Mouse (Mus musculus) adrenal gland, postnatal 4 days (tissue): ENCODE measurements around the gene Gm44502. TPM values are rescaled to one million over a fixed set of nuclear protein-coding genes. Genes with fewer than 3 reads are reported as not detected.
A peak's percentile ranks its signal among the peaks of the same experiment; 100 is the strongest.

ENCODE experiments used
- DNase-seq, 2 experiments: peaks; one replicate each; pipeline ENCODE4 v3.0.0; 2021 to 2022; ENCODE audit warnings: low spot score in 2 of 2, mixed read lengths in 2 of 2
- long read RNA-seq, 2 experiments: library from polyadenylated mRNA; stranded (forward); transcript quantifications; one replicate each; pipeline ENCODE4 v2.0.0; 2021
- total RNA-seq, 2 experiments: library from RNA; stranded (reverse); gene quantifications; 2 replicates each; pipeline ENCODE4 v1.2.3; 2021

The Gm44502 gene
- total RNA-seq = 1 to 10 TPM in 1 of 2 experiments, under 1 TPM in 1; 0.84 to 1.9 TPM
- long read RNA-seq, experiment 1, partial matches to known transcripts = 5 of 5 reads
- long read RNA-seq, experiment 1, other reads (novel, unspliced or antisense) = 0 of 5 reads
- long read RNA-seq, experiment 2, partial matches to known transcripts = 0 of 1 reads
- long read RNA-seq, experiment 2, other reads (novel, unspliced or antisense) = 1 of 1 reads

DNA sequence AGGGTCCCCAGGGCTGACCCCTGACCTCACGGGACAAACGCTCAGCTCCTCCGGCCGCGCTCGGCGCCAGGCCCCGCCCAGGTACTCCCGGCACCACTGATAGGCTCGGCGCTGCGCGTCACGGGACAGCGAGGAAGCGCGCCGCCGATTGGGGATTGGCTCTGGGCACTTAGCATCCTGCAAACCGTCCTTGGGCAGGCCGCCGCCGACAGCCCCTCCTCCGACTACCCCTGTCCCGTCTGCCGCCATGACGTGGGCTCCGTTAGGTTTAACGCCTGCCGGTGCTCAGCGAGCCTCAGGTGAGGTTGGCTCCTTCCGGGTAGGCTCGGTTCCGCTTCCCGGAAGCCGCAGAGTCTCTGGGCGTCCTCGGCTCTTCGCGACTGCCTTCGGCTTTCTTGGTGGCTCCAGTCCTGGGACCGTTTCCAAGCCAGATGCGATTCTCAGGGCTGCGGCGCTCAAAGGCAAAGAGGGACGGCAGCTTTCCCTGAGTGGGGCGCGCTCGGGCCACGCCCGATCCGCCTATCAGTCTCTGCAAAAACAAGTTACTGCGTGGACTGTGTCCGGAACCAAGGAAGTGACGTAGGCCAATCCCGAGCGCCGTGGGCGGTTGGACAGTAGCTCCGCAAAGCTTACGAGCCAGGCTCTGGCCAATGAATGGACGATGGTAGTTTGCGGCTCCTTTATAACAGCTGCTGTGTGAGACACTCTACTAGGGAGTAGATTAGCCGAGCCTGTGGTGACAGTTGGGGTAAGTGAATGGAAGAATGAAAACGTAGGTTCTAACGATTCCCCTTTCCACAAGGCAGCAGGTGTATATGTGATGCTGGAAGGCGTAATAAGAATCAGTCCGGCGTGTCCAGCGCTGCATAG, at the start of gene Gm44502, which contains the start of the genes C730034F03Rik and Chkb:
Gm44502 (minus strand) TSS at position 345 of the 870 bp plus-strand sequence.
C730034F03Rik (plus strand) TSS at position 238 of the 870 bp plus-strand sequence.
Chkb (minus strand) TSS at position 557 of the 870 bp plus-strand sequence.
- DNase-seq = peak; percentile 76 to 80

DNA sequence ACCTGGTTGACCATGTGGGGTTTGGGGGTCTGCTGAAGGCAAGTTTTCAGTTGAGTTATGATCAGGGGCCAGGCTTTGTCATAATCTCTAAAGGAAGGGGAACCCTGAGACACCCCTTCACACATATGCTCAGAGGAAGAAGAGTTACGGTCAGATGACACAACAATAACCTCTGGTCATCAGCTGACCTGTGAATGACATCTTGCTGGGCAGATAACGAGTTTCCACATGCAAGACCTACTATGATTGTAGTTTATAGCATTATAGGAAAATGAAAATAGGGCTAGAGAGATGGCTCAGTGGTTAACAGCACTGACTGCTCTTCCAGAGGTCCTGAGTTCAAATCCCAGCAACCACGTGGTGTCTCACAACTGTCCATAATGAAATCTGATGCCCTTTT, 49.1 kb upstream of the Gm44502 start:
- DNase-seq = no peak

DNA sequence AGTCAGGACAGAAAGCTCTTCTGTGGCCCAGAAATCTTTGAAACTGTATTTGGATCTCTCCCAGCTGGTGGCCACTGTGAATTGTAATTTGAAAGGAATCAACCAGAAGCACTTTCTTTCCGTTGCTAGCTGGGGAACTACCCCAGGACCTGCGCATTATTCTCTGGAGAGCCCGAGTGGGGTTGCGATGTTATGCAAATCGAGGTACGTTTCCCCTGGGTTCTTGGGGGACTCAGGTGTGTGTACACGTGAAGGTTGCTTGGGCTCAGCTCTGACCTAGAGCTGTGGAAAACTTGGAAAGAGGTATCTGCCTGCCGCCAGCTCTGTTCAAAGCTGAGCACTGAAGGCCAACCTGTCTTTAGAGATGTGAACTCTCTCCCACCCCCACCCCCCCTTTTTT, 48.3 kb upstream of the Gm44502 start:
- DNase-seq = no peak

DNA sequence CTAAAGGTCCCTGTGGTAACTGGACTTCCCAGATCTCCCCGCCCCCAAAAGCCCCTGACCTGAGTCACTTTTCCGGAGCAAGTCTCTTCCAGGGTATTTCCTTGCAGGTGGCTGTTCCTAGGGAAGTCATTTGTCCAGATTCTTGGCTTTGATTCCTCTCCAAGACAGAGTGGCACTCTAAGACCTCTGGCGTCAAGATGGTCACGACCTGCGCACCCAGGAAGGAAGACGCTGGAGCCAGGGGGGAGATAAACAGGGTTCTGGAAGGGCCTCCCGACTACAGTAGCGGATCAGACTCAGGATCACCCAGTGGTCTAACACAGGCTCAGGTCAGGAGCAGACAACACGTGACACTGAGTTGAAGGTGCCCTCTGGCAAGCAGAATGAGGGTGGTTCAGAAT, 47.6 kb upstream of the Gm44502 start, which contains the start of gene Arsa:
Arsa (minus strand) TSS at position 335 of the 401 bp plus-strand sequence.
- DNase-seq = no peak

DNA sequence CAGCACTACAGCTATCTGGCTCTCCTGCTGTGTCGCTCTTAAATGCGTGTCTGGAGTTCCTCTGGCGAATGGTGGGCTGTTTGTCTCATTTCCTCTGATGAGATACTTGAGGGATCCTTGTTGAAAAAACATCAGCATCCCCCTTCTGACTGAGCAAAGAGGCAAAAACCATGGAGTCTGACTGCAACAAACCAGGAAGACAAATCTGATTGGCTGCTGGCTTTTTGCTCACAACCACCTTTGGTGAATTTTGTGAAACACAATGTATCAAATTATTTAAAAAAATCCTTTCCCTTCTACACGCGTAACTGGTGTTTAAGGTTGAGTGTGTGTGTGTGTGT, 46.9 kb upstream of the Gm44502 start:
- no peak for DNase-seq

DNA sequence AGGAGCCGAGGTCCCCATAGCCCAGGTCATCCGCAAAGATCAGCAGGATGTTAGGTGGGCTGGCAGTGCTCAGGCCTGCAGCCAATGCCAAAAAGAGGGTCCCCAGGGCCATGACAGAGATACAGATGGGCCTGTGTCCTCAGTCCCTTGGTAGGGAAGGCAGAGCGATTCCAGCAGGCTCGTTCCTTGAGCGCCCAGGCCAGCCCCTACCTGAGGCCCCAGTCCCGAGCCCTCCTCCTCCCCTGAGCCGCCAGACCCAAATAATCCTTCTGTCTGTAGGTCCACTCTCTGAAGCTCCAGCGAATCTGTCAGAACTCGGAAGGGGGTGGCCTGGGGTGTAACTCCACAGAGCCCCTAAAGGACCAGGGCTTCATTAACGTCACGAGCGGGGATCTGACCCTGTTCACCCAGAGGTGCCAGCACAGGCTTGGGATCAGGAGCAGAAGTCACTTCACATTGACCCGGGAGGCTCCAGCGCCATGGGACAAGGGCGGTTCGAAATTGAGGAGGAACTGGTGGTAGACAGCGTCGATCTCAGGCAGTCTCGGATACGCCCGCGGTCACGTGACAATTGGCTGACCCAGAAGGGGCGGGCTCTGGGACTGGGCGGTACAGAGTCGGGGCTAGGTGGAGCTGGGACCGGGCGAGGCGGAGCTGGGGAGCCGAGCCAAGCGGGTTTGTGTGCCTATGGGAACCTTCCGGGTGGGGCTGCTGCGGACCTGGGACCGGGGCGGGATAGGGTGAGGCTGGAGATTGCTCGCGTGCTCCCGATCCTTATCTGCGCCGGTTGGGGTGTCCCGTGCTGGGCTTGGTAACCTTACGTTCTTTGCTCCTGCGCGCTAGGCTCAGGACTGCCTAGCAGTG, 46.3 kb upstream of the Gm44502 start:
- peak; percentile 86 to 89 for DNase-seq

DNA sequence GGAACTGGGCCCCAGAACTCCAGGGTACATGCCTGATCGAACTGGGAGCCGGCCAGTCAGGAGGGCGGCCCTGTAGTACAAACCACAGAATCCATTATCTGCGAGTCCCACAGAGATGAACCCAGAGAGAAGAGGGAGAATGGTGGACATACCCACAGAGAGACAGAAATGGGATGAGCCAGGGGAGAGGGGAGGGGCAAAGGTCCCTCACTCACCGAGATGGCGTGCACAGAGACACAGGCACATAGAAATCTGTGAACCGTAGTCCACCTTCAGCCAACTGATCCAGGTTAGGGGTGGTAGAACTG, 45.8 kb upstream of the Gm44502 start:
- DNase-seq = no peak

DNA sequence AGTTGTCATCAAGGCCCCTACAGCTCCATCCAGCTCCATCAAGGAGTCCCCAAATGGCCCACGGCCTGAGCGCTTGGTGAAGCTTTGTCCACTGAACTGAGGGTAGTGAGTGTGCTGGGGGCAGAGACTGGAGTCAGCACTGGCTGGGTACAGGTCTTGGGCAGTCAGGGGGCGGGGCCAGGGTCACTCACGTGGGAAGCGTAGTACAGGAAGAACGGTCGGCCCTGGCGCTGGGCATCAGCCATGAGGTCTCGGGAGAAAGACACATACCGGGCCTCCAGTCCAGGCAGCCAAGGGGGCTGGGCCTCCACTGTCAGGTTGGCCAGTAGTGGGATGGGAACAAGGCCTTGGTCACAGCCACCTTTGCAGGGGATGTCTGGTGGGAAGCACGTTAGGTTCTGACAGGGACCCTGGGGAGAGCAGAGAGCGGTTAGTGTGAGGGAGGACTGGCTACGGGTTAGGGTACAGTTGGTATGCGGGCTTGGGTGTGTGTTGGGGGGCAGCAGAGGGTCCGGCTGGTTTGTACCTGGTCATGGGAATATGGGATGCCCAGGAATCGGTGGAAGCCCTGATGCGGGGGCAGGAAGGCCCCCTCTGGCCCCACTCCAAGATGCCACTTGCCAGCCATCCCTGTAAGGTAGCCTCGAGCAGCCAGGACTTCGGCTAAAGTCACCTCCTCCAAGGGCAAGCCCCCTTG, 45.2 kb upstream of the Gm44502 start:
- DNase-seq = no peak

DNA sequence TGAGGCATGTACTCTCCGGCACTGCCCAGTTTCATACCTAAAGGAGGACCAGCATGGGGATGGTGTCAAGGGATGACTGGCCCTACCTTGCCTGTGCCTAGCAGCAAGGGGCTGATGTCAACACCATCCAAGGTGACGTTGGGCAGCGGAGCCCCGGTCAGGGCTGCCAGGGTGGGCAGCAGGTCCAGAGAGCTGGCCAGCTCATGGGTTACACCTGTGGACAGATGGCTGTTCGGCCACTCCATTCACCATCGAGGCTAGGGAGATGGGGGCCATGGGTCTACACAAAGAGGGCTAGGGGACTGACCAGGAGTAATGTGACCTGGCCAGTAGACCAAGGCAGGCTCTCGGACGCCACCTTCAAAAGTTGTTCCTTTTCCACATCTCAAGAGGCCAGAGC, 44.4 kb upstream of the Gm44502 start:
- DNase-seq = no peak

DNA sequence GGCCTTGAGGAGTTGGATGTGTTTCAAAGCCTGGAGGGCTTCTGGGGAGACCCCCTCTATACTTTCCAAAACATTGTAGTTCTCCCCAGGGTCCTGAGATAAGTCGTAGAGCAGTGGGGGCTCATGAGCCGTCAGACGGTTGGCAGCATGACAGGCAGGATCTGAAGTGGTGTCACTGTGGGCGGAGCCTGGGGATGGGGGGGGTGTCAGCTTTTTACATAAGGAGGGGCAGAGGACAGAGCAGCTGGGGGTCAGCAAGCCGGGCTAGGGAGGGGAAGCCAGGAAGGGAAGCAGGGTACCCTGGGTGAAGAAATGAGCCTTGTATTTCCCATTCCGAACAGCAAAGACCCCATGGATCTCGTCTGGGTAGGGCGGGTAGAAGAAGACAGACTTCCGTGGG, 43.9 kb upstream of the Gm44502 start:
- DNase-seq = no peak

DNA sequence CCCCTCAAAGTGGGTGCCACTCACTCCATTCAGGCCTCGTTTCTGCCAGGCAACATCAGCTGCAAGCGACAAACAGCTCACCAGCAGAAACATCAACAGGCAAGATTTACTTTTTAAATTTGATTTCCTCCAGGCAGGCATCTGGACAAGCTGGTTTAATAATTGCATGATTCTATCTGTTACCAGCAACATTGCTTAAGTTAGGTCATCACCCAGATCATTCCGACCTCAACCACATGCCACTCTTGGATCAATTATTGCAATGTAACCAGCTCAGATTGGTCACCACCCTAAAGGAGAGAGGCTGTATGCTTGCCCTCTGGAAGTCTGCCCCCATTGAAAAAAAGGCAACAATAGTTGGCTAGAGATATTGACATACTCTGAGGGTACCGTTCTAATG, 42.0 kb upstream of the Gm44502 start:
- DNase-seq = no peak

DNA sequence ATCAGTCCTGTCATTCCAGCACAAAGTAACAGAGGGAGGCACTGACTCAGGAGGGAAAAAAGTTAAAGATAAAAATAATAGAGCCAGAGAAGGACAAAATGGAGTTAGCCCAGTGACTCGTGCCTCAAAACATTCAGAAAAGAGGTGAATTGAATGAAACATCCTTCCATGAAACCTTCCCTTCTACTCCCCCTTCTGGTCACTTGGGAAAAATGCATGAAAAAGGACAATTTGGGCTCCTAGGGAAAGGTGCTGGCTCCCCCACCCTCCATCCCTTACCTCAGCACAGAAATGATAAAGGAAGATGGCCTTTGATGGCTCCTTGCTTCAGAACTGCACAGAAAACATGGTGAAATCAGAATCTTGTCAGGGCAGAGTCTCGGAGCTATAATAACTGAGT, 39.1 kb upstream of the Gm44502 start:
- no peak for DNase-seq

DNA sequence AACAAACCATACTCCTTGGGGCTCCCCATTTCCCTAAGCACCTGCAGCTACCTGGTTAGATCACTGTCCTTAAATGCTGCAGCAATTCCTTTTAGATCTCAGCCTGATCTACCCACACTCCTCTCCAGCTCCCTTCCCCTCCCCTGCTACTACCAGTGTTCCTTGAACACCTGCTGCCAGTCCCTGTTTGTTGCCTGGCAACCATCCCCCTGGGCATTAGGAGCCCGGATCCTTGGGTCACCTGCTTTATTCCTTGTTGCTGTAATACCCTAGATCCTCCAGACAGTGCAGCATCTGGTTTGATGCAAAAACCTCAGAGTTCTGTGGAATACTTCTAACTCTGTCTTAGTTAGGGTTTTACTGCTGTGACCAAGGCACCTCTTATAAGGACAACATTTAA, 35.6 kb upstream of the Gm44502 start:
- no peak for DNase-seq

DNA sequence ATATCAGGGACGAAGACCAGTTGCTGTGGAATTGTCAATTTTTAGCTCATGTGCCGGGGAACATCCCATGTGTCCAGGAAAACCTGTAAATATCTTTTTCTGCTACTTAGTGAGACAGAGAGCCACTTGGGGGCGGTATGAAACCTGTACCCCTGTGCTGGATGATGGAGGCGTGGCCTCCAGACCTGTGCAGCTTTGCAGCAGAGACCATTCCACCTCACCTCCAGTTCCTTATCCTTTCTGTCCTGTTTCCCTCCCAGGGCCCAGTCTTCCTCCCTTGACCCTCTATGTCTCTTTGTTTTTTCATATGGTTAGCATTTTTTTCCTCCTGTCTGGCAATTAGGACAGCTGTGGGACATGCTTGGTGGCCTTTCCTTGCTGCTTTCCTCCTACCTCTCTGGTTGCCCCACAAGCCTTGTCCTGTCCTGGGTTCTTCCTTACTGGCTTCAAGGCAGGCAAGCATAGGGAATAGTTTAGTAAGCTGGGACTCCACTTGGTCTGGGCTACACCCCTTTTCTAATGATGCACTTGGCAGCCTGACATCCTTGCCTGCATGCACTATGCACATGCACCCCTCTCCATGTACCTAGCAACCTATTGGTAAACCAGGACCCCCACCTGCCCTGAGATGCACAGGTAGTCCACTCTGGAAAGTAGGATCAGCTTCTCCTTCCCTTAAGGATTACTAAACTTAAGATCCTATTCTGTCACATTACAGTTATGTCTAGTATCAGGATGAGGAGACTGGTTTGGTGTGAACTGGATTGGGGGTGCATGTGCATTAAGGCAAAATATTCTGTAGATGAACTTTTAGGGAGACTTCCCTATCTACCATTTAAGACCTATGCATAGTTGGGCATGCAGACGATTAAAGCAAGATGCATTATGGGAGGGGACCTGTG, 34.1 kb upstream of the Gm44502 start:
- no peak for DNase-seq

DNA sequence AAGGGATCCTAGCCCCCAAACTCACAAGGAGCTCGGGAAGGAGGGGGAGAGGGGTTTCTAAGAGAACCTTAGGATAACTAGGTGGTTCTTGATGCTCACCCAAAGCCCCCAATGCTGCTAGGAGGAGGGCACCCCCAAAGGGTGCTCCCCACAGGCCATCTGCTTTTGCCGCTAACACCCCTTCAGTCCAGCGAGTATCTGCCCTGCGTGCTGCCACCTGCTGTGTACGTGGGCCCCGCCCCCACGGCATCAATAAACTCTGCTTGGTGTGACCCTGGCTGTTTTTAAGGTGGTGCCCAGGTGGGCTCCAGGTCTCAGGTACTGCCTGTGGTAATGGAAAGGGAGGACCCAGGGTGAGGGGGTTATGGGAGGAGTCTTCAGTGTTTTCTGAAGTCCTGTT, 32.7 kb upstream of the Gm44502 start:
- DNase-seq = no peak

DNA sequence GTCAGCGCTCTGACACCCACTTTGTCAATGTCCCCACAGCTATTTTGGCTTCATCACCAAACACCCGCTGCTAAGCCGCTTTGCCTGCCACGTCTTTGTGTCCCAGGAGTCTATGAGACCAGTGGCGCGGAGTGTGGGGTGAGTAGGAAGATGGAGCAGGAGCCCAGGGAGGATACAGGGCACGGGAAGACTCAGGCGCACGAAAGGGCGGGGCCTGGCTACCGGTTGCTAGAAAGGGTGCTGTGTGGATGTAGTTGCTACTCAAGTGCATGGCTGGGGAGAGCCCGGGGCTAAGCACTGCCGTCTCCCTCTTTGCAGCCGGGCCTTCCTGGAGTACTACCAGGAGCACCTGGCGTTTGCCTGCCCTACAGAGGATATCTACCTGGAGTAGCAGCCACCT, 31.8 kb upstream of the Gm44502 start:
- DNase-seq = no peak

DNA sequence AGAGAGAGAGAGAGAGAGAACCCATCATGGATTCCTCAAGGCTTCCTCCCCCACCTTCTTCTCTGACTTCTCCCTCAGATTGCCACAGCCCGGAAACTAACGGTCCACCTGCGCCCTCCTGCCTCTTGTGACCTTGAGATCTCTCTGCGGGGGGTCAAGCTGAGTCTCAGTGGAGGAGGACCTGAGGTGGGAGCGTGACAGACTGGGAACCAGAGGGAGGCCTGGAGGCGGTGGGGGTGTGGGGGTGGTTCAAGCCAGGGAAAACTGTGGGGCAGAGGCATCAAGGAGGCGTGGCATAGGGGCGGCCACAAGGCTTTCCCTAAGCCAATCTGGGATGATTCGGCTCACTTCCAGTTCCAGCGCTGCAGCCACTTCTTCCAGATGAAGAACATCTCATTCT, 30.8 kb upstream of the Gm44502 start:
- DNase-seq = no peak

DNA sequence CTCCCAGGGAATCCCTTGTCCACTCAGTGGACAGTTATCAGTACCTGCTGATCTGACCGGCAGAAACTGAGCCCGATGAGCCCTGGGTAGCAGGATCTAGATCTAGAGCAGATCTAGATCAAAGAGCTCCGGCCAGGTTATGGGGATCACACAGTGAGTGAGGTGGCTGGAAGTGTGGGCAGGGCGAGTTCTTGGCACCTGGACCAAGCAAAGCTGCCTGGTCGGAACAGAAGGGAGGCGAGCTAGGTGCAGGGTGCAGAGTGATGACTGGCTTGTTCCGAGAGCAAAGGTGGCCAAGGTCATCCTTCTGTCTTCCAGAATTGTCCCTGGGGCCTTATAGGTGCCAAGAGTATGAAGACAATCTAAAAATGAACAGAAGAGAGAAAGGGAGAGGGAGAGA, 30.3 kb upstream of the Gm44502 start:
- no peak for DNase-seq

DNA sequence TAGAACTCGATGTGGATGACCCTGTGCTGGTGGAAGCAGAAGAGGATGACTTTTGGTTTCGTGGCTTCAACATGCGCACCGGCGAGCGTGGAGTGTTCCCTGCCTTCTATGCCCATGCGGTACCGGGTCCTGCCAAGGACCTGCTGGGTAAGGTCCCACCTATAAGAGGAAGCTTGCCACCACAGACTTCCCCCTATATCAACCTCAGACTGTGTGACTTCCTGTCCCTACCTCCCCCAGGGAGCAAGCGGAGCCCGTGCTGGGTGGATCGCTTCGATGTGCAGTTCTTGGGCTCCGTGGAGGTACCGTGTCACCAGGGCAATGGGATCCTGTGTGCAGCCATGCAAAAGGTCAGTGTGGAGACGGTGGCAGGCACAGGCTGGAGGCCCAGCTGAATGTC, 29.4 kb upstream of the Gm44502 start:
- no peak for DNase-seq

DNA sequence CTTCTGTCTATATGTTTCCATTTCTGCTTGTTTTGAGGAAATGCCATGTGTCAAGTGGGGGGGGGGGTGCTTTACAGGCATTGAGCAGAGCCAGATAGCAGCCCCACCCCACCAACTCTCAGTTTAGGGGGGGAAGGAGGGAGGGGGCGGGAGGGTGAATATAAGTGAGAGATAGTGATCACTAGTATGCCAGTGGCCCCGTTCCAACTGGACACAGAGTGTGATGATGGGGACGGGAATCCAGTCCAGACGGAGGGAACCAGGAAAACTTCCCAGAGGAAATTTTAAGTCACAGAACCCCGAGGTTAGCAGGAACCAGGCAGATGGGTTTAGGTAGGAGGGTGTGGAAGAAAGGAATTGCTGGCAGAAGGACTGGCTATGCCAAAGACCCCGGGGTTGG, 26.1 kb upstream of the Gm44502 start:
- DNase-seq = no peak
